Mouse (Mus musculus) hindbrain, postnatal 0 days (tissue): ENCODE measurements around the gene Cacna2d1. TPM values are rescaled to one million over a fixed set of nuclear protein-coding genes. Genes with fewer than 3 reads are reported as not detected.

ENCODE experiments used
- ATAC-seq: fragments of 200-750 bp; cut with Nextera tagmentation; 2 replicates; pipeline ENCODE4 v1.8.0; 2017; ENCODE audit warnings: mild to moderate bottlenecking, moderate TSS enrichment, moderate library complexity
- DNase-seq: peaks from one replicate; pipeline ENCODE4 v3.0.0-alpha.2; 2015; ENCODE audit warnings: low spot score
- H3K27ac ChIP-seq: fragments of 300-500 bp; sonication (generic); 2 replicates; pipeline ENCODE4 v1.5.1; 2014; ENCODE audit warnings: mild to moderate bottlenecking
- H3K27me3 ChIP-seq: fragments of 300-500 bp; sonication (generic); 2 replicates; pipeline ENCODE4 v1.6.1; 2014; ENCODE audit warnings: low read length, mixed read lengths; ENCODE audit not compliant: insufficient read depth
- H3K36me3 ChIP-seq: fragments of 300-500 bp; sonication (generic); 2 replicates; pipeline ENCODE4 v1.6.1; 2014; ENCODE audit warnings: low read length, mixed read lengths; ENCODE audit not compliant: insufficient read depth
- H3K4me1 ChIP-seq: fragments of 300-500 bp; sonication (generic); 2 replicates; pipeline ENCODE4 v1.6.1; 2014; ENCODE audit warnings: antibody characterized with exemption, low read length, mixed read lengths; ENCODE audit not compliant: insufficient read depth
- H3K4me2 ChIP-seq: fragments of 300-500 bp; sonication (generic); 2 replicates; pipeline ENCODE4 v1.6.1; 2014; ENCODE audit warnings: low read depth, mild to moderate bottlenecking, low read length, moderate library complexity, mixed read lengths
- H3K4me3 ChIP-seq: fragments of 300-500 bp; sonication (generic); 2 replicates; pipeline ENCODE4 v1.5.1; 2014; ENCODE audit warnings: low read length
- H3K9ac ChIP-seq: fragments of 300-500 bp; sonication (generic); replicated peaks from 2 replicates; pipeline ENCODE4 v1.6.1; 2014; ENCODE audit warnings: mild to moderate bottlenecking, low read length, moderate library complexity, mixed read lengths
- H3K9me3 ChIP-seq: fragments of 300-500 bp; sonication (generic); 2 replicates; pipeline ENCODE4 v1.6.1; 2016; ENCODE audit warnings: low read length, mixed read lengths
- CTCF ChIP-seq: IDR thresholded peaks from 2 replicates; pipeline ENCODE4 v1.5.1; 2016; ENCODE audit warnings: antibody characterized with exemption, control low read depth, low read depth
- WGBS: fragments of 180-500 bp; shearing (Covaris S2); extraction: QIAGEN DNeasy Blood & Tissue Kit; methylation state at CpG from one replicate; pipeline ENCODE4 v1.1.7; 2014; 5-methylcytosine and 5-hydroxymethylcytosine counted together
- polyA plus RNA-seq: library from polyadenylated mRNA; unstranded; fragments of >200 nt; fragmentation: Nextera tagmentation; extraction: Ambion mirVana; gene quantifications from 2 replicates; pipeline ENCODE4 v1.2.1, GENCODE M21; 2015
- total RNA-seq: library from RNA; depleted of rRNA; stranded (reverse); fragments of >200 nt; gene quantifications from 2 replicates; pipeline ENCODE4 v1.2.3, GENCODE M21; 2014

Cacna2d1 gene
- total and polyA plus RNA-seq, 2 experiments from 2014 or later = 36.3 to 58.8 TPM

DNA sequence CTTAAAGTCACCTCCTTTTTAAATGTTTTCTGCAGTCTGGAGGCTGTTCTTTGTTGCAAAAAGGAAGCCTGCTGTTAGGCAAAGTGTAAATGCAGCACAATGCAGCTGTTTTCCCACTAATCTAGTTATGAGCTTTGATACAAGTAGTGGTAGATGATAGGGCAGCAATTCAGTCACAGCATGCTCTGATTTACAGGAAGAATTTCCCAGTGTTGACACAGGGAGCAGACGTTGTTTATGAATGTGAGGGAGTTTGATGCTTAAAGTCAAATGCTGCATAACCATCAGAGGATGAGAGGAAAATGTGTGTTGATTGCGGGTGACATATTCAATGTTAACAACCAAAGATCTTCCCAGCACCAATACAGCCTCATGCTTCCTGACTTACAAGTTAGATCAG is 342.6 kb downstream of the Cacna2d1 start:
- no peak overlapping the region for H3K4me2 ChIP-seq
- no peak overlapping the region for H3K9ac ChIP-seq
- no peak overlapping the region for H3K4me3 ChIP-seq
- no peaks in the 10 kb centered on the region for H3K27me3 ChIP-seq
- no peaks in the 10 kb centered on the region for H3K36me3 ChIP-seq
- no peaks in the 10 kb centered on the region for H3K9me3 ChIP-seq
- WGBS = 70% methylated on average over 2 of the region's 2 CpGs
- H3K27ac ChIP-seq = no peak overlapping the region
- H3K4me1 ChIP-seq = no peaks in the 10 kb centered on the region
- DNase-seq (no peak), ATAC-seq (no peak)
- TF ChIP-seq CTCF = no peak

DNA sequence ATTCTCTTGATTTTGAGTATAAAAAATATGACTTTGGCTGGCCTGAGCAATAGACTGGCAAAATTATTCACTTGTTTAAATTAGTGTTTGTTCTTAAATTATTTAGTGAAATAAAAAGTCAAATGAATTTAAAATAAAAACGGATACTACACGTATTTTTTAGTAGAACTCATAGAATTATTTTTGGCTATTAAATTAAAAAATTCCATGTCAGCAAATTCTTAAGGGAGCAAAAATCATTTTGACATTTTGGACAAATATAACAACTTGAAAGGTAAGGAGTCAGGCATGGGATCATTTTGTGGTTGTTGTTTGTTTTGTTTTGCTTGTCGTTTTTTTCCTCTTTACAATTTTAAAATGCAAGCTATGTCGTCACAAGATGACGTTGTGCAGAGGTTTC is 346.7 kb downstream of the Cacna2d1 start:
- DNase-seq (no peak), ATAC-seq (no peak)
- H3K27ac ChIP-seq = no peak overlapping the region
- no peaks in the 10 kb centered on the region for H3K4me1 ChIP-seq
- no peak for TF ChIP-seq CTCF
- no peaks in the 10 kb centered on the region for H3K9me3 ChIP-seq
- H3K4me2 ChIP-seq = no peak overlapping the region
- 90% methylated on average over 5 of the region's 5 CpGs for WGBS
- no peak overlapping the region for H3K9ac ChIP-seq
- H3K27me3 ChIP-seq = no peaks in the 10 kb centered on the region
- H3K36me3 ChIP-seq = no peaks in the 10 kb centered on the region
- H3K4me3 ChIP-seq = no peak overlapping the region

DNA sequence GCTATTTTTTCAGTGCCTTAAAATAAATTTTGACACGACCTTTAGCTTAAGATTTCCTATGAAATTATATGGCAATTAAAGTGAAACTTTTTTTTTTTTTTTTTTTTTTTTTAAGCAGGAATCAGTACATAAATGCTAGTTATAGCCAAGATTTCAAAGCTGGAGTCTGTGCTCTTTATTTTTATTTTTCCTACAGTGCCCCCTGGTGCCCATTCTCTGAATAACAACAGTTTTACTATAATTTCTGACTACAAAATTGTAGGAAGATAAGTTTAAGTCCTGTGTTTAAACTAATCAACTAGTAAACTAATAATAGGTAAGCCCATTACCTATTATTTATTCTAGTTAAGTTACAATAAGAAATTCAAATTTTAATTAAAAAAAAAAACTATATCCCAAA is 358.7 kb downstream of the Cacna2d1 start:
- no peak overlapping the region for H3K4me2 ChIP-seq
- no peaks in the 10 kb centered on the region for H3K9me3 ChIP-seq
- peak; percentile 71 for DNase-seq
- H3K27ac ChIP-seq = no peak overlapping the region
- peak; percentile 55 for TF ChIP-seq CTCF
- H3K27me3 ChIP-seq = no peaks in the 10 kb centered on the region
- WGBS = 15% methylated on average over 1 of the region's 1 CpGs
- H3K9ac ChIP-seq = no peak overlapping the region
- ATAC-seq = no peak
- H3K36me3 ChIP-seq = no peaks in the 10 kb centered on the region
- no peaks in the 10 kb centered on the region for H3K4me1 ChIP-seq
- H3K4me3 ChIP-seq = no peak overlapping the region

DNA sequence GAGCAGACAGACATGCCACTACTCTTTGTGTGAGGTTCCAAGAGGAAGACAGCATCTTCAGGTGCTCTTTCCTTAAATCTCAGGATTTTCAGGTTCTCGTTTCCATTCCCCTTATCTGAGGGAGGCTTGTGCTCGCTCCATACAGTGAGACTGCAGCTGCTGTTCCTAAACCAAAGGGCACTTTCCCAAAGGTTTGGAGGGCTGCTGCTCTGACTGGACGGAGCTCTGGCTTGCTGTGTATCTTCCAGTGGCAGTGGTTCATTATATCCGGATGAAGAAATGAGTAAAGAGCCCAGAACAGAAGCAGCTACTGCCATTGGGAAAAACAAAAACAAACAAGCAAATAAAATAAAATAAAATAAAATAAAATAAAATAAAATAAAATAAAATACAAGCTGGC is 359.3 kb downstream of the Cacna2d1 start:
- Histone ChIP-seq H3K36me3 (no peaks in the 10 kb centered on the region), H3K9me3 (no peaks in the 10 kb centered on the region), H3K9ac (no peak overlapping the region), H3K4me3 (no peak overlapping the region), H3K4me1 (no peaks in the 10 kb centered on the region), H3K4me2 (no peak overlapping the region), H3K27me3 (no peaks in the 10 kb centered on the region), H3K27ac (no peak overlapping the region)
- DNase-seq (no peak), ATAC-seq (no peak)
- TF ChIP-seq CTCF = no peak
- 63% methylated on average over 4 of the region's 4 CpGs for WGBS

DNA sequence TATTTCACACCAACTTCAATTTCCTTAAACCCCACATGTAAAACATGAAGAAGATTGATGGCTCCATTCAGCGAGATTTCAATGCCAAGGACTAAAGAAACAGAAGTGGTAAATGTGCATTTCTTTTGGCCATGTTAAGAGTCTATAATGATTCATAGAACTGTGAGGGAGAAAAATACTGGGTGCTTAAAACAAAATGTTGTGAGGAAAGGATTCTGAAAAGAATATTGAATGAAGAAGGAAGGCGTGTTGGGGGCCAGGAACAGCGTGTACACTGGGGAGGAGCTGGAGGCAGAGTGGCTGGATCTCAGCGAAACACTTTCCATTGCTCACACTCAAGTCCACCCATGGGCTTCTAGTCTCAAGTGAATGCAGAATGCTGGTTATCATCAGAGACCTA is 360.2 kb downstream of the Cacna2d1 start:
- Histone ChIP-seq H3K27ac (no peak overlapping the region), H3K4me1 (no peaks in the 10 kb centered on the region), H3K4me3 (no peak overlapping the region), H3K27me3 (no peaks in the 10 kb centered on the region), H3K36me3 (no peaks in the 10 kb centered on the region), H3K9ac (no peak overlapping the region), H3K9me3 (no peaks in the 10 kb centered on the region), H3K4me2 (no peak overlapping the region)
- DNase-seq (no peak), ATAC-seq (no peak)
- no peak for TF ChIP-seq CTCF
- whole genome bisulfite sequencing = 69% methylated on average over 4 of the region's 4 CpGs

DNA sequence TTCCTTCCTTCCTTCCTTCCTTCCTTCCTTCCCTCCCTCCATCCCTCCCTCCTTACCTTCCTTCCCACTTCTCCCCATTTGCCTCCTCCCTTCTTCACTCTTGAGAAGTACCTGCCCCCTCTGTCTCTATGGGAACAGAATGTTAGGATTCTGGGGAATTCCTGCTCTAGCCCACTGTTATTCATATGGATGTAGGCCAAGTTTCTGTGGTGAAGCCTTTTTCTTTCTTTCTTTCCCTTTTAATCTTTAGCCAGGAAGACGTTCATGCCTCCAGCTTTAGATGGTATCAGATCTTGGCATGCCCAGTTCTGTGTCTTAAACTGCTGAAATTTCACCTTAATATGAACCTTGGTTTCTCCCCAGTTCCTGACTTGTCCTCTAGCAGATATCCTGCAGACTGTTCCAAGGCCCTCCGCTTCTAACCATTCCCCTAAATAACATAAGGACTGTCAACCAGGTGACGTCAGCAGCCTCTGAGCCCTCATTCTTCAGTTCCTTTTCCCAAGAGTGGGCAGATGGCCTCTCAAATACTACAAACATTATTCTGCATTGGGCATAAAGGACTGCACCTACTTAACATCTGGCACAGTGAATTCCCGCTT is 362.8 kb downstream of the Cacna2d1 start:
- no peak for ATAC-seq
- Histone ChIP-seq H3K27me3 (no peaks in the 10 kb centered on the region), H3K9me3 (no peaks in the 10 kb centered on the region), H3K4me2 (no peak overlapping the region), H3K36me3 (no peaks in the 10 kb centered on the region), H3K4me1 (no peaks in the 10 kb centered on the region), H3K4me3 (no peak overlapping the region), H3K27ac (no peak overlapping the region), H3K9ac (no peak overlapping the region)
- 70% methylated on average over 4 of the region's 4 CpGs for WGBS
- TF ChIP-seq CTCF = no peak
- no peak for DNase-seq

DNA sequence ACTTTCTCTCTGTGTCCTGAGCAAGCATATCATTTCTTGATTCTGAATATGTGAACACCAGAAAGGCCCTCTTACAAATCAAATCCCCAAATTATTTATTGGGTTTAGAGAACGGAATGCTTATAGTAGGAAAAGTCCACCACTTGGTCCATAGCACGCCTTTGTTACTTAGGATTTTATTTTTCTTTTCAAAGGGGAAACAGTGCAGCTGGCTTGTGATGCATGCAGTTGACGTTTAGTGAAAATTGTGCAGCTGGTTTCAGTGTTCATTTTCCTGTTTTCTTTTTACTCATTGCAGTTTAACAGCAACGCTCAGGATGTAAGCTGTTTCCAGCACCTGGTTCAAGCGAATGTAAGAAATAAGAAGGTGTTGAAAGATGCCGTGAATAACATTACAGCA is 365.1 kb downstream of the Cacna2d1 start:
- Histone ChIP-seq H3K4me1 (no peaks in the 10 kb centered on the region), H3K4me3 (no peak overlapping the region), H3K36me3 (no peaks in the 10 kb centered on the region), H3K27me3 (no peaks in the 10 kb centered on the region), H3K27ac (no peak overlapping the region), H3K9me3 (no peaks in the 10 kb centered on the region), H3K4me2 (no peak overlapping the region), H3K9ac (no peak overlapping the region)
- DNase-seq (no peak), ATAC-seq (no peak)
- TF ChIP-seq CTCF = no peak
- 85% methylated on average over 6 of the region's 6 CpGs for WGBS
